Mouse (Mus musculus) cerebellum, adult 11-12 months (tissue): ENCODE results near the gene Lgals4.

Experiments used
- DNase-seq: peaks from one replicate; pipeline ENCODE4 v3.0.0; 2022

Gene Lgals4

DNA sequence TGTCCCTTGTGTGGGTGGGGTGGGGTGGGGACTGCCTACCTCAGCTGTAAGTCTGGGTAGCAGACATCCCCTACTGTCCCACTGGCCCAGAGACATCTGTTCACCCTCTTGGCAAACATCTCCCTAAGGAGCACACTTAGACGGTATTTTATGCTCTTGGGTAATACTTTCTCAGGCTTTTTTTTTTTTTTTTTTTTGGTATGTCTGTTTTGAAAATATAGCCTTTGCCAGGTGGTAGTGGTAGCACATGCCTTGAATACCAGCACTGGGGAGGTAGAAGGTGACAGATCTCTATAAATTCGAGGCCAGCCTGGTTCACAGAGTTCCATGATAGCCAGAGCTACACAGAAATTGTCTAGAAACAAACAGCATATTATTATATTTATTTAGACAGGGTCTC lies 9.7 kb upstream of the Lgals4 start:
- no peak for DNase-seq

DNA sequence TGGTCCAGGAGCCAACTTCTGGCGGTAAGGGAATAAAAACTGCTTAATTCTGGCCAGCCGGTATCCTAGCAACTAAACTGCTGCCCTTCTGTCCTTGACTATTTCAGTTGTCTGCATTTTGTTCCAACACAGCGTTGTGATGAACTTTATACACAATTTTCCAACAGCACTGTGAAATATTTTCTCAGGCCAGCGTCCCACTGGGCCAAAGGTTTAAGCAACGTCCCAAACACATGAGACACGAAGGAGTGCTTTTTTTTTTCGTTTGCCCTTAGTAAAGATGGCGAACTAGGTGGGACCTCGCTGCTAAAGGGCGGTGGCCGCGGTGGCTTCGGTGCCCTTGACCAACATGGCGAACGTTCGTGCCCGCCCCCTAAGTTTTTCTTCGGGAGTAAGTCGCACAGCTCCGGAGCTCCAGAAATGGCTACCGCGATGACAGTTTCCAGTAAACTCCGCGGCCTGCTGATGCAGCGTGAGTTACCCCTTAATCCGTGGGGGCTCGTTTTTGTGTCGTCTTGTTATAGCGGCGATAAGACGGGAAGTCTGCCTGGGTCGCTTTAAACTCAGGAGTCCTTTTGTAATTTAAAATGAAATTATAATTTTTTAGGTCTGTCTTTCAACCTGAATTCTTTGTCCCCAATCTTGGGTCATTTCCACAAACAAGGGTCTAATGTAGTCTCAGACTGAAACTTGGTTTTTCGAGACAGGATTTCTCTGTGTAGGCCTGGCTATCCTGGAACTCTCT lies 8.5 kb upstream of the Lgals4 start, which contains the start of gene Ech1:
Gene Ech1 (plus strand): TSS at position 277 of the 745 bp plus-strand sequence.
- peak; percentile 86 for DNase-seq

DNA sequence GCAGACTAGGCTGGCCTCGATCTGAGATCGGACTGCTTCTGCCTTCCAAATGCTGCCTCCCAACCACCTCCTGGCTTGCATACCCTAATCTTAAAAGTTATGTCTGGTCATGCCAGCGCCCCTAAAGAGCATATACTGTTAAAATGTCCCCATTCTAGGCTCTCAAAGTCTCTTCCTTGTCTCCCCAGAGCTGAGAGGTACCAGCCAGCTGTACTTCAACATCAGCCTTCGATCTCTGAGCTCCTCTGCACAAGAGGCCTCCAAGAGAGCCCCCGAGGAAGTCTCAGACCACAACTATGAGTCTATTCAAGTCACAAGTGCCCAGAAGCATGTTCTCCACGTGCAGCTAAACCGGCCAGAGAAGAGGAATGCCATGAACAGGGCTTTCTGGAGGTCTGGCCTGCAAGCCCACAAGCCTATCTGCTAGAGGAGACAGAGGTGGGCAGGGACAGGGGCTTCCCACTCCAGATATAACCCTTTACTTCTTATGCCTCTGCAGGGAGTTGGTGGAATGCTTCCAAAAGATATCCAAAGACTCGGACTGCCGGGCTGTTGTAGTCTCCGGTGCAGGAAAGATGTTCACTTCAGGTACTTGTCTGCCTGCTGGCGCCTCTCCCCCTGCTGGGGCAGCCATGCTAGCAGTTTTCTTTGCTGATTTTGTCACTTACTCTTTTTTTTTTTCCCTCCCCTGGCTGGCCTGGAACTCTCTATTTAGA lies 7.8 kb upstream of the Lgals4 start:
- peak; percentile 40 for DNase-seq

DNA sequence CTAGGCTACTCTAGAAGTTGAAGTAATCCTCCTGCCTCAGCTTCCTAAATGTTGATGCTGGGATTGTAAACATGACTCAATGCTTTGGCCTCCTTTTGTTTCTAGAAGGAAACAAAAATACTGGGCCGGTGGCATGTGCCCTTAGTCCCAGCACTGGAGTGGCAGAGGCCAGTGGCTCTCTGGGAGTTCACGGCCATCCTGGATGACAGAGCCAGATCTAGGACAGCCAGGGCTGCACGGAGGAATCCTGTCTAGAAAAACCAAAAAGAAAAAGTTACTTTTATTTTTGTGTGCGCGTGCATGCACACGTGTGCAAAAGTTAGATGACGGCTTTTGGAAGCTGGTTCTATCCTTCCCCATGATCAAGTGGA lies 7.3 kb upstream of the Lgals4 start:
- peak; percentile 17 for DNase-seq

DNA sequence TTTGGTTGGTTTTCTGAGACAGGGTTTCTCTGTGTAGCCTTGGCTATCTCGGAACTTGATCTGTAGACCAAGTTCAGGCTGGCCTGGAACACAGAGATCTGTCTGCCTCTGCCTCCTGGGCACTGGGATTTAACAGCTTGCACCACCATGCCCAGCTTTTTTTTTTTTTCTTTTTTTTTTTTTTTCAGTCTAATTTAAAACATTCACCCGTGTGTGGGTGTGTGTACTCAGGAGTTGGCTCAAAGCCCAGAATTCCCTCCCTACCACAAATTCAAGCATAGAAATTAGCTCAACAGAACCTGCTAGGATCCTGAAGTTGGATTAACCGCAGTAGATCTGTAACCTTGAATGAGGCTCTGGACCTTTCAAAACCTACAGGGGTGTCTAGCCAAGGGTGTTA lies 6.3 kb upstream of the Lgals4 start:
- peak; percentile 49 for DNase-seq

DNA sequence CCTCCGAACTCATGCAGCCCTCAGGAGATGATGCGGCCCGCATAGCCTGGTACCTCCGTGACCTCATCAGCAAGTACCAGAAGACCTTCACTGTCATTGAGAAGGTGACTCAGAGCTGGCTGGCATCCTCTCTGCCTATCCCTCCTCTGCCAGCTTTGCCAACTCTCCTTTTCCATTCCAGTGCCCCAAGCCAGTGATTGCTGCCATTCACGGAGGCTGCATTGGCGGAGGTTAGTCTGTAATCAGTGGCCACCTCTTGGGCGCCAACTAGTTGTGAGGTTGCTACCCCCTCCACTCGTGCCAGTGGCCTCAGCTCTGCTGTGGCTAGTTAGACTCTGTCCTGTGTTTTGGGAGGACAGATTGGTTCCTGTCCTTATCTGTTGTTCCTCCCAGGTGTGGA lies 3.8 kb upstream of the Lgals4 start:
- no peak for DNase-seq

DNA sequence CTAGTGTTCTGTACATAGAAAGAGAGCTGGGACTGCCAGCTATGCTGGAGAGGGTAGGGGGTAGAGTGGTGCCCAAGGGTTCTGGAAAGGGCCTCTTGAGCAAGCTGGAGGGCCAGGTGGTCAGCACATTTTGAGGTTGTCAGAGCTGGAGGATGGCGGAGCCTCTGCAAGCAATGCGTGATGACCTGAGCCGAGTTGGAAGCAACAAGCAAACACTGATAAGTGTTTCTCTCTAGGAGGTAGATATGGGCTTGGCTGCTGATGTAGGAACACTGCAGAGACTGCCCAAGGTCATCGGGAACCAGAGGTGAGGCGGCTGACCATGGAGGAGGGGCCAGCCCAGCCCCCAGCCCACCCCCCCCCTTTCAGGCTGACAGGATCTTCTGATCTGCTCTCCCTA lies 2.7 kb upstream of the Lgals4 start:
- DNase-seq = no peak

DNA sequence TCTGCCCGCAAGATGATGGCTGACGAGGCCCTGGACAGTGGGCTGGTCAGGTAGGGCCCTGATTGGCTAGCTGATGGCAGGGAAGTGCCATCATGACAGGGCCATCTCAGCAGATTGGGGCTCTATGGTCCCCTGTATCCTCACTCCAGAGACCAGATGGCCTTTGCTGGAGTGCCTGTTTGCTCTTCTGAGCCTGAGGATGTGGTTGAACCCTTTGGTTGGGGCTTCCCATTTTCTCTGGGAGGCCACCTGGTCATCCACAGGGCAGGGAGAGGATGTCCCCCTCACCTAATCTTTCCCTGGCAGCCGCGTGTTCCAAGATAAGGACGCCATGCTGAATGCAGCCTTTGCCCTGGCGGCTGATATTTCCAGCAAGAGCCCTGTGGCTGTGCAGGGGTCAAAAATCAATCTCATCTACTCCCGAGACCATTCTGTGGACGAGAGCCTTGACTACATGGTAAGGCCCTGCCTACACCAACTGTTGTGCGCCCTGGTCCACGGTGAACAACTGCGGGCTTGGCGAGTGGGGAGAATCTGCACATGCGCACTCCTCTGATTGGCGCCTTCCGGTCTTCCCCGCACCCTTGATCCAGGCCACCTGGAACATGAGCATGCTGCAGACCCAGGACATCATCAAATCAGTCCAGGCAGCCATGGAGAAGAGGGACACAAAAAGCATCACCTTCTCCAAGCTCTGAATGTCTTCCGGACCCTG lies 2.1 kb upstream of the Lgals4 start:
- DNase-seq = no peak

DNA sequence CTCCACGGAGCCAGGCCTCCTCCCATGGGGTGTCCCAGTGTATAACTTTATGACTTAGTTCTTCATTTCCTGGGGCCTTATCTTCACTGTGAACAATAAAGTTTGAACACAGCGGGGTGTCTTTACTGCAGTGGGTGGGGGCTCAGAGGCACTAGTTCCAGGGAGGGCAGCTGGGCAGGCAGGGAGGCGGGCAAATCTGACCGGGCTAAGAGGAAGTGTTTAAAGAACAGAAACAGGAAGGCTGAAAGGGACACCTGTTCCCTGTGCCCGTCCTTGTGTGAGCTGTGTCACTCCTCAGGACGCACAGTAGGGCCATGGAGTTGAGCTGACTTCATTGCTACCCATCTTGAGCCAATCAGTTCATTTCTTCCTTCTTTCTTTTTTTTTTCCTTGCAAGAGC lies 1.5 kb upstream of the Lgals4 start:
- no peak for DNase-seq

DNA sequence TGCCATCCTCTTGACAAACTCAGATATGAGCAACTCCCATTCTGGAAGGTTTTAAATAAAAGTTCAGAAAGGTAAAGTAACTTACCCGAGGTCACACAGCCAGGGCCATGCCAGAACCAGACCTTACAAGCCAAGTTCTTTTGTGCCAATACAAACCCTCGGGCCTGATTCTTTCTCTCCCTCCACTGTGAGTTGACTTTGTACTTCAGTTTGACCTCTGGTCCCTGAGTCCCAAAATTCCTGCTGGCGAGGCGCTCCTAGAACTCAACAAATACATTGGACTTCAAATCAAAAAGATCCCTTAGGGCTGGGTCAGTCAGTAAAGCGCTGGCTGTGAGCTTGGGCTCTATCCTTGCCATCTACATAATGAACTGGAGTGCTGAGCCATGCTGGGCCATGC lies 3.3 kb downstream of the Lgals4 start:
- DNase-seq = no peak

DNA sequence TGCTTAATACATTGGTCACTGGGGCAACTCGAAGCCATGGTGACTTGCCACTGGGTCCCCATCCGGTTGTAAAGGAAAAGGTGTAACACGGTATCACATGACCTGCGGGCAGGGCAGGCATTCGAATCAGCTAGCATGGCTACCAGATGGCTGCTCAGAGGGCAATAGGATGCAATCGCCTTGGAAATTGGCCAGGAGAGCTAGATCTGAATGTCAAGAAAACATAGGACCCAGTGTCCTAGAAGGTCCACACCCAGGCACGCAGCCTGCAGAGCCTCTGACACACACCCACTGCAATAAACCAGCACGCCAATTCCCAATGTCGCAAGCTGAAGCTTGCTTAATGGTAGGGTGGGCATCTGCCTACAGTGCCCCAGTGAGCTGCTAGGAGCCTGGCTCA lies 4.7 kb downstream of the Lgals4 start:
- DNase-seq = no peak

DNA sequence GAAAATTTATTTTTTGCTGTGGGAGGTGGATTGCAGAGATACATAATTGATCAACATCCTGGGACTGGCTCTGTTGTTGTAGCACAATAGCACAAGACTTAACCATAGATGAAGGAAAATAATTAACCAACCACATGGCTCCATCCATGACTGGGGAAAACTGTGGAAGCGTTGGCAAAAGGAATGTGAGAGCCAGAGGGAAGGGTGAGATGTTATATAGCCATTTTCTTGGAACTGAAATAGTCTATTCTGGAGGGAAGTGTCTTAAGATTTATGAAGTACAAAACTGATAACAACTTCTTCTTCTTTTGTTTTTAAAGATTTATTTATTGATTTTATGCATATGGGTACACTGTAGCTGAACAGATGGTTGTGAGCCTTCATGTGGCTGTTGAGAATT lies 13.6 kb downstream of the Lgals4 start:
- DNase-seq = no peak

DNA sequence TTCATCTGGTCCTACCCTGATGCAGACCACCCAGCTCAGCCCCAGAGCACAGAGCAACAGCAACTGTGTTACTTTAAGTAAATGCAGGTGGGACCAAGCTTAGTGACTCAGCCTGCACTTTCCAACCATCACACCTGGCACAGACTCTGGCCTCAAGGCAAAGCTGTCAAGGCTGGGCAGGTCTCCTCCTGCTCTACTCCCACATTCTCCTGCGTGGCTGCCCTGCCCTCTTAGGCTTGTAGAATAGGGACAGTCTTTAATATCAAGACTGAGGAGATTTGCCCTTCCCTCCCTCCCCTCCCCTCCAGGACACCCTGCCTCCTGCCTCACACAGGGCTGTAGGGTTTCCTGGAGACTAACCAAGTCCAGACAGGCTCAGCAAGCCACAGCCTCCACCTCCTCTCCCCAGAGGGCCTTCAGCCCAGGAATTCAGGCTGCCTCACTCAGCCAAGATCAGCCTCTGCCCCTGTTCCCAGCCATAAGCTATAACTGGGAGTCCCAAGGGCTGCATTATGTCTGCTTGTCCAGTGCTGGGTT lies 16.1 kb downstream of the Lgals4 start:
- DNase-seq = no peak

DNA sequence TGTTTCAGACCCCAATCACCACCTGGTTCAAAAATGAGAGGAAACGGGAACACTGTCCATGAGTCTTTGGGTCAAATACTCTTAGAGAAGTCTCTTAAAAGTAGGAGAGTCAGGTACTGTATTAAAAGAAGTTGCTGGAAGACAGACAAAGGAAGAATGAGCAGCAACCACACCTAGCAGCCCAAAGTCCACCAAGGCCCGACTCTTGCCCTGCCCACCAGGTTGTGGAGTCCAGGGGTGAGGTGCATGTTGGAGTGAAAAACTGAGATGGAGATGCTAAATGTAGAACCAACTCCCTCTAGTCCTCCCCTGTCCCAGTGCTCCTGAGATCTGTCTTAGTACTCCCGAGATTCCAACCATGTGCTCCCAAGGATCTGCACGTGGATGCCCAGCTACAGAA lies 17.0 kb downstream of the Lgals4 start:
- DNase-seq = no peak

DNA sequence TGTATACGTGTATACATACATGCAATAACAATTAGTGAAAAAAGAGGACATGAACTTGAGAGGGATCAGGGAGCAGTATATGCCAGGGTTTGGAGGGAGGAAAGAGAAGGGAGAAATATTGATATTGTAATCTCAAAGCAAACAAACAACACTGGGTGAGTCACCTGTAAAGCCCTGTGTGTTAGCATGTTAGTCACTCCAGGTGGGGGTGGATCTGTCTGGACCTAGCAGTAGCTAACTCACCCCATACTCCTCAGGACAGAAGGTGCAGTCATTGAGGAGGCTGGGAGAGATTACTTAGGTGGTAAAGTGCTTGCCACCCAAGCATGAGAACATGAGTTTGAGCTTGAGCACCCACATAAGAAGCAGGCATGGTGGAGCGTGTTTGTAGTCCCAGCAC lies 26.3 kb downstream of the Lgals4 start:
- DNase-seq = no peak

DNA sequence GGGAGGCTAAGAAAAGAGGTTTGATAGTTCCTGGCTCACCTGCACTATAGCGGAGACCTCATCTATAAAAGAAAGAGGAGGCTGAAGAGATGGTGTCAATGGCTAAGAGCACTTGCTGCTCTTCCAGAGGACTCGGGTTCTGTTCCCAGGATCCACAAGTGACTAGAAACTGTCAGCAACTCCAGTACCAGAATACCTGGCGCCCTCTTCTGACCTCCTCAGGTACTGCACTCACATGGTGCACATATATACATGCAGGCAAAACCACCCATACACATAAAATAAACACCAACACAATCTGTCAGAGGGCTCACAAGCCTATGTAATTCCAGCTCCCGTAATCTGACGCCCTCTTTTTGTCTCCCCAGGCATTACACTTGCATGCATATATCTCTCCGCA lies 27.2 kb downstream of the Lgals4 start:
- DNase-seq = no peak

DNA sequence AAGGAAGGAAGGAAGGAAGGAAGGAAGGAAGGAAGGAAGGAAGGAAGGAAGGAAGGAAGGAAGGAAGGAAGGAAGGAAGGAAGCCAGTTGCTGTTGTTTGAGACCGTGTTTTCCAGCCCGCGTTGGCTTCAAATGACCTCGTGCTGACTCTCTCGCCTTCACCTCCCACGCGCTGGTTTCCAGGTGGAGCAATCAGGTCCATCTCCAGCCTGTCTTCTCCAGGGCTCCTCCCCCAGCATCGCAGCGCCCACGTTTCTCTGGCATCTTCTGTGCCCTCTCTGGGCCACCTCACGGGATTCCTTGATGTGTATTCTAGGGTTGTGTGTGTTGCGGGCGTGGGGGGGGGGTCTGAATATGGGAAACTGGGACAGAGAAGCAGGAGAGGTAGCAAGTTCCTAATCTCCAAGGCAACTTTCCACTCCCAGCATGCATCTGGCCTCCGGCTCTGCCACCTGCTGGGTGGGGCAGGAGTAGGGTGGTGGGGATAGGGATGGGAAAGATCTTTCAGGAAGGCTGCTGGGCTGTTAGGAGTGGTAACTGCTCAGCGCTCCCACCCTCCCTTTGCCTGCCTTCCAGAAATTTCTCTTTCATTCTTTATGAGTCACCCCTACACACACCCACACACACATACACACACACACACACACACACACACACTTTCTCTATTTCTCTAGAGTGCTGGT lies 29.3 kb downstream of the Lgals4 start:
- DNase-seq = no peak

DNA sequence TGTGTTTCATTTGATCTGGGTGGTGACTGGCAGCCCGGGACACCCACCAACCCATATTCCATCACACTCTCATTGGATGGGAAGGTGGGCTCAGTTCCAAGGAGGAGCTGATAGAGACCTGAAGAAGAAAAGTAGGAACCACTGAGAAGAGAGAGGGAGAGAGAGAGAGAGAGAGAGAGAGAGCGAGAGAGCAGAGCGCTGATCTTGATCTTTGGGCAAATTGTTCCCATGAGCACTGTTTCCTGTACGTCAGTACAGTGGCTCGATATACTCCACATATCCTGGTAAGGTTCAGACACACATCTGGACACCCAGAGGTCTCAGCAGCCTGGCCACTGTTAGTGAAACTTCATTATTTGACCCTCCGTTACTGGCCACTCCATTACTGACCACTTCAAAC lies 29.9 kb downstream of the Lgals4 start, which contains the start of gene Lgals7:
Gene Lgals7 (plus strand): TSS at position 314 of the 400 bp plus-strand sequence.
- DNase-seq = no peak

DNA sequence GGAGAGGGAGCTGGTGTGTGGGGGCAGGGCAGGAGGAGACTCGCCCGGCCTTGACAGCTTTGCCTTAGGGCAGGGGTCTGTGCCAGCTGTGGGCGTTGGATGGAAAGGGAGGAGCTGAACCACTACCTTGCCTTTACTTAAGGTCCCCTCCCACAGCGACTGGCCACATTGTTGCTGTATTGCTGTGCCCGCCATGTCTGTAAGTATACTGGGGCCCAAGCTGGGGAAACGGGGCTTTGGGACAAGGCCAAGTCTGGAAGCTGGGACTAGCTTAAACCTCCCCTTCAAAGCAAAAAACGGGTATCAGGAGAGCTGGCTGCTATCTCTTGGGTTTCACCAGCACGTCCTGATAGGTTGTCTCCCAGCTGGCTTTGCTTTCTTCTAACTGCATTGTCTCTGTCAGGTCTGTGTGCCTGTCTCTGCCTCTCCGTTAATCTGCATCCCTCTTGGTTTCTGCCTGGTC lies 30.7 kb downstream of the Lgals4 start:
- no peak for DNase-seq

DNA sequence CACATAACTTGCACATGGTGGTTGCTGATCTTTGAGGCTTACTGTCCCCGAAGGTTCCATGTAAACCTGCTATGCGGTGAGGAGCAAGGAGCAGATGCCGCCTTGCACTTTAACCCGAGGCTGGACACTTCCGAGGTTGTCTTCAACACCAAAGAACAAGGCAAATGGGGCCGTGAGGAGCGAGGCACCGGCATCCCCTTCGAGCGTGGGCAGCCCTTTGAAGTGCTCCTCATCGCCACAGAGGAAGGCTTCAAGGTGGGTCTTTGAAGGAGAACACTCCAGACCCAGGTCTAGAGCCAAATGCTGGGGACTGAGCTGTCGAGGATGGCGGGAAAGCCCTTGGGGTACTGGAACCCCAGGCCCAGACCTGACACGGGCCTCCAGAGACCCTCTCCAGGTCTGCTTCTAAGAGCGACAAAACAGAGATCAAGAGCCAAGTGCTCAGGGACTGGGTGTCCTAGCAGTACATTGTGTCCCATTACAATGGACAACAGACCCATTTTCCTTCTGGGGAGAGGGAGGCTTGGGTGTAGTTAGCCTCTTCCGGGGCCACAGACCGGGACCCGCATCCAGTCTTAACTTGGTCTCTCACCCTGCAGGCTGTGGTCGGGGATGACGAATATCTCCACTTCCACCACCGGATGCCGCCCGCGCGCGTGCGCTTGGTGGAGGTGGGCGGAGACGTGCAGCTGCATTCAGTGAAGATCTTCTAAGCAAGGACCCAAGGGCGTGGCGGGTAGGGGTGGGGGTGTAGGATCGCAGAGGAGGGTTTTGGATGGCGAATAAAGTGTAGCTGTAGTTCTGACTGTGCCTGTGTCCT lies 32.0 kb downstream of the Lgals4 start:
- DNase-seq = no peak

DNA sequence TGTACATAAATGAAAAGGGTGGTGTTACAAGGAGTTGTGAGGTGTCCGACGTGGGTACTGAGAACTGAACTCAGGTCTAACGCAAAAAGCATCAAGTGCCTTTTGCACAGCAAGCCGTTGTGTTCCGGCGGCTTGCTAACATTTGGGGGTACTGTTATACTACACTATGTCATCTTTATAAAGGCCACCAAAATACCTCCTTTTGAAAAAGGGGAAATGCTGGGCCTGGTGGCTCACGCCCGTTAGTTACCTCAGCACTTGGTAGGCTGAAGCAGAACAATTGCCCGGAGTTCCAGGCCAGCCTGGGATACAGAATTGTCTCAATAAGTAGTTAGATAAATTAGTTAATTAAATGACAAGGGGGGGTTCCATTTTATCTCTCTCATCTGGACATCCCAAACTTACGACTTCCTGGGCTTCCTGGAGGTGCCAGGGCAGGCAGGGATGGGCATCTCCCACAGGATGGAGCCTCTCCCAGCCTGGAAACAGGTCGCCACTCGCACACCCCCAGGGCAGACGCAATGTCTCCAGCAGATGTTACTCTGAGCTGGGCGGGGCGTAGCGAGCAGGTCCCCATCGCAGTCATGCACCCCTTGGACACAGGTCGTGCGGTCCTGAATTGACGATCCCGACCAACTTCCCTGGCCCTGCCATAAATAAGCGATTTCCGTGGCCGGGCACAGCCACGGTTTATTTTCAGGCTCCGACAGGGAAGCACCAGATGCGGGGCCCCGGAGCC lies 33.3 kb downstream of the Lgals4 start:
- no peak for DNase-seq
